Mouse (Mus musculus) erythroid progenitor cell, adult 5-6 weeks (primary cell): Measurements from ENCODE around the gene Herc1. TPM values are rescaled to one million over a fixed set of nuclear protein-coding genes. Genes with fewer than 3 reads are reported as not detected.
A peak's percentile ranks its signal among the peaks of the same experiment; 100 is the strongest.
"Not testable (repeated sequence)": the region's sequence is repeated elsewhere in the genome, so short reads cannot be mapped to it uniquely, and the experiment has no call there.

ENCODE experiments used
- ATAC-seq: replicated peaks from 2 replicates; pipeline ENCODE4 v1.8.0; 2016; ENCODE audit warnings: moderate number of reproducible peaks, mild to moderate bottlenecking, moderate TSS enrichment, inconsistent platforms; ENCODE audit not compliant: poor library complexity, low FRiP score, severe bottlenecking
- total RNA-seq, 2 experiments: library from RNA; stranded (forward) in 1 of 2; stranded (reverse) in 1 of 2; fragments of 150-400 nt in 1 of 2; fragments of 186-747, 209-891 nt in 1 of 2; gene quantifications; 2 replicates each; pipeline versions ENCODE4 v1.2.3 to v1.2.4; 2015 to 2017; ENCODE audit warnings: low replicate concordance in 2 of 2

Herc1 gene
- total RNA-seq, 2 experiments from 2014 or later, result 527 to 839 TPM

GRCm38 (mm10) chr9:66340394-66341094 is 9.7 kb upstream of the Herc1 start:
- ATAC-seq, result peak; percentile 76

GRCm38 (mm10) chr9:66347405-66348035 is 2.7 kb upstream of the Herc1 start:
- peak; percentile 52 for ATAC-seq

GRCm38 (mm10) chr9:66349144-66349859 is 948 bp upstream of the Herc1 start:
- peak; percentile 35 for ATAC-seq

- ATAC-seq, result peak; percentile 16; the same call in 1 of the 2 replicates
These were observed 659 bp downstream of the Herc1 start for GRCm38 (mm10) chr9:66350788-66351430.

- no peak for ATAC-seq
These were observed 2.5 kb downstream of the Herc1 start for GRCm38 (mm10) chr9:66352704-66353103.

GRCm38 (mm10) chr9:66359135-66359534 is 8.9 kb downstream of the Herc1 start:
- ATAC-seq, result no peak

GRCm38 (mm10) chr9:66360143-66360690 is 10.0 kb downstream of the Herc1 start:
- ATAC-seq, result no peak

GRCm38 (mm10) chr9:66368890-66369433 is 18.7 kb downstream of the Herc1 start:
- ATAC-seq, result no peak

- ATAC-seq, result no peak
These were observed 20.1 kb downstream of the Herc1 start for GRCm38 (mm10) chr9:66370334-66370733.

- no peak for ATAC-seq
These were observed 20.6 kb downstream of the Herc1 start for GRCm38 (mm10) chr9:66370847-66371246.

GRCm38 (mm10) chr9:66373432-66373831 is 23.2 kb downstream of the Herc1 start:
- ATAC-seq, result no peak

- ATAC-seq, result no peak
These were observed 24.5 kb downstream of the Herc1 start for GRCm38 (mm10) chr9:66374495-66375478.

- no peak for ATAC-seq
These were observed 33.2 kb downstream of the Herc1 start for GRCm38 (mm10) chr9:66383417-66383816.

- not testable (repeated sequence) for ATAC-seq
These were observed 40.1 kb downstream of the Herc1 start for GRCm38 (mm10) chr9:66390338-66390737.

GRCm38 (mm10) chr9:66393304-66393703 is 43.1 kb downstream of the Herc1 start:
- ATAC-seq, result no peak

GRCm38 (mm10) chr9:66423492-66423891 is 73.2 kb downstream of the Herc1 start:
- no peak for ATAC-seq

GRCm38 (mm10) chr9:66440007-66440406 is 89.8 kb downstream of the Herc1 start:
- ATAC-seq, result no peak

- 0 out of 2 replicates have a peak, but pooled peaks have one; percentile 35 for ATAC-seq
These were observed 98.0 kb downstream of the Herc1 start for GRCm38 (mm10) chr9:66448253-66448652.

- peak; percentile 67 for ATAC-seq
These were observed 114.8 kb downstream of the Herc1 start for GRCm38 (mm10) chr9:66465087-66465486.
